Mouse (Mus musculus) megakaryocyte, embryonic 14.5 days (primary cell): ENCODE results near the gene 4931422A03Rik. TPM values are rescaled to one million over a fixed set of nuclear protein-coding genes. Genes with fewer than 3 reads are reported as not detected.

Source experiments
- H3K27me3 ChIP-seq: replicated peaks from 2 replicates; pipeline ENCODE3; 2012; ENCODE audit warnings: inconsistent platforms
- H3K36me3 ChIP-seq: replicated peaks from 2 replicates; pipeline ENCODE3; 2012; ENCODE audit warnings: low read length, inconsistent platforms, mixed read lengths
- H3K4me1 ChIP-seq: 2 replicates; pipeline ENCODE4 v1.6.1; 2012; ENCODE audit warnings: inconsistent platforms
- H3K4me3 ChIP-seq: replicated peaks from 2 replicates; pipeline ENCODE3; 2012; ENCODE audit warnings: moderate library complexity, mild to moderate bottlenecking, inconsistent platforms
- H3K9me3 ChIP-seq: 2 replicates; pipeline ENCODE4 v1.6.1; 2012; ENCODE audit warnings: inconsistent platforms
- FLI1 ChIP-seq: IDR thresholded peaks from 2 replicates; pipeline ENCODE4 v1.6.1; 2012; ENCODE audit warnings: low read length, inconsistent platforms, mixed read lengths
- GATA1 ChIP-seq: IDR thresholded peaks from 3 replicates; pipeline ENCODE4 v1.6.1; 2012; ENCODE audit warnings: mixed read lengths, low read length, inconsistent platforms, borderline replicate concordance
- polyA plus RNA-seq: library from polyadenylated mRNA; stranded (reverse); fragments of >175 nt; gene quantifications from 2 replicates; pipeline ENCODE4 v1.2.3, GENCODE M21; 2012; ENCODE audit warnings: low replicate concordance; ENCODE audit not compliant: insufficient read depth

Gene 4931422A03Rik
- polyA plus RNA-seq, 1 experiment = not detected

GRCm38 (mm10) chr2:103931511-103931911, 96.7 kb downstream of the 4931422A03Rik start:
- Histone ChIP-seq H3K27me3 (no peaks in the 10 kb centered on the region), H3K9me3 (no peaks in the 10 kb centered on the region), H3K4me3 (peak overlapping the region; percentile 51), H3K36me3 (no peaks in the 10 kb centered on the region), H3K4me1 (peaks cover 89% of the 10 kb centered on the region)
- TF ChIP-seq FLI1 (no peak), GATA1 (no peak)

- Histone ChIP-seq H3K9me3 (no peaks in the 10 kb centered on the region), H3K4me3 (no peak overlapping the region), H3K36me3 (no peaks in the 10 kb centered on the region), H3K27me3 (no peaks in the 10 kb centered on the region), H3K4me1 (peaks cover 89% of the 10 kb centered on the region)
- no peak for TF ChIP-seq FLI1
- TF ChIP-seq GATA1 = no peak
Measured at GRCm38 (mm10) chr2:103930306-103931019, 97.7 kb downstream of the 4931422A03Rik start.

- H3K36me3 ChIP-seq = no peaks in the 10 kb centered on the region
- TF ChIP-seq FLI1 (no peak), GATA1 (no peak)
- peak overlapping the region; percentile 7 for H3K4me3 ChIP-seq
- no peaks in the 10 kb centered on the region for H3K27me3 ChIP-seq
- H3K9me3 ChIP-seq = no peaks in the 10 kb centered on the region
- peaks cover 65% of the 10 kb centered on the region for H3K4me1 ChIP-seq
Measured at GRCm38 (mm10) chr2:103927610-103928145, 100.5 kb downstream of the 4931422A03Rik start.

GRCm38 (mm10) chr2:103926586-103927113, 101.5 kb downstream of the 4931422A03Rik start:
- Histone ChIP-seq H3K9me3 (no peaks in the 10 kb centered on the region), H3K4me3 (no peak overlapping the region), H3K4me1 (peaks cover 55% of the 10 kb centered on the region), H3K27me3 (no peaks in the 10 kb centered on the region), H3K36me3 (no peaks in the 10 kb centered on the region)
- no peak for TF ChIP-seq GATA1

GRCm38 (mm10) chr2:103919488-103919887, 108.7 kb downstream of the 4931422A03Rik start:
- H3K4me3 ChIP-seq = no peak overlapping the region
- no peaks in the 10 kb centered on the region for H3K9me3 ChIP-seq
- peaks cover 26% of the 10 kb centered on the region for H3K4me1 ChIP-seq
- H3K27me3 ChIP-seq = no peaks in the 10 kb centered on the region
- TF ChIP-seq FLI1 (no peak), GATA1 (no peak)
- H3K36me3 ChIP-seq = no peaks in the 10 kb centered on the region

GRCm38 (mm10) chr2:103918375-103918774, 109.8 kb downstream of the 4931422A03Rik start:
- TF ChIP-seq GATA1 (no peak), FLI1 (no peak)
- Histone ChIP-seq H3K4me1 (peaks cover 31% of the 10 kb centered on the region), H3K36me3 (no peaks in the 10 kb centered on the region), H3K27me3 (no peaks in the 10 kb centered on the region), H3K4me3 (no peak overlapping the region), H3K9me3 (no peaks in the 10 kb centered on the region)

- no peaks in the 10 kb centered on the region for H3K27me3 ChIP-seq
- H3K4me1 ChIP-seq = peaks cover 33% of the 10 kb centered on the region
- no peak for TF ChIP-seq FLI1
- TF ChIP-seq GATA1 = no peak
- no peak overlapping the region for H3K4me3 ChIP-seq
- H3K9me3 ChIP-seq = no peaks in the 10 kb centered on the region
- H3K36me3 ChIP-seq = no peaks in the 10 kb centered on the region
Measured at GRCm38 (mm10) chr2:103917375-103917774, 110.8 kb downstream of the 4931422A03Rik start.

Other genes with a start within 250 kb of the 4931422A03Rik start
- gene Caprin1, start 230.7 kb downstream of the 4931422A03Rik start, polyA plus RNA-seq = 59.6 and 72.0 TPM in 2 replicates
- gene Lmo2, start 70.4 kb downstream of the 4931422A03Rik start, polyA plus RNA-seq = 436 and 585 TPM in 2 replicates
- gene Fbxo3, start 640 bp downstream of the 4931422A03Rik start, polyA plus RNA-seq = 2.7 TPM in 1 of 2 replicates, not detected in the other
- 0.07 TPM in 1 of 2 replicates, not detected in the other for gene Gm10912, start 37.5 kb upstream of the 4931422A03Rik start, polyA plus RNA-seq
- gene Gm10799, start 40.2 kb upstream of the 4931422A03Rik start, polyA plus RNA-seq = not detected in 2 replicates
- 0.31 TPM in 1 of 2 replicates, not detected in the other for gene Cd59b, start 41.5 kb upstream of the 4931422A03Rik start, polyA plus RNA-seq
- 14.2 TPM in 1 of 2 replicates, not detected in the other for gene Cd59a, start 67.4 kb upstream of the 4931422A03Rik start, polyA plus RNA-seq
- gene A930018P22Rik, start 94.4 kb upstream of the 4931422A03Rik start, polyA plus RNA-seq = 0.19 TPM in 1 of 2 replicates, not detected in the other